Mouse (Mus musculus) frontal cortex, adult 2 months (tissue): ENCODE results near the gene Rnf115. TPM values are rescaled to one million over a fixed set of nuclear protein-coding genes. Genes with fewer than 3 reads are reported as not detected.
A peak's percentile ranks its signal among the peaks of the same experiment; 100 is the strongest.
"Not testable (repeated sequence)": the region's sequence is repeated elsewhere in the genome, so short reads cannot be mapped to it uniquely, and the experiment has no call there.

ENCODE experiments used
- DNase-seq, 2 experiments: peaks; one replicate each; pipeline ENCODE4 v3.0.0; 2022; ENCODE audit warnings: low spot score in 1 of 2; ENCODE audit errors: extremely low spot score in 1 of 2
- polyA plus RNA-seq: library from polyadenylated mRNA; depleted of rRNA; stranded (reverse); fragments of >200 nt; gene quantifications from 2 replicates; pipeline ENCODE4 v1.2.3, GENCODE M21; 2012; rRNA removed

The Rnf115 gene
- polyA plus RNA-seq: 46.0 and 49.0 TPM in 2 replicates

DNA sequence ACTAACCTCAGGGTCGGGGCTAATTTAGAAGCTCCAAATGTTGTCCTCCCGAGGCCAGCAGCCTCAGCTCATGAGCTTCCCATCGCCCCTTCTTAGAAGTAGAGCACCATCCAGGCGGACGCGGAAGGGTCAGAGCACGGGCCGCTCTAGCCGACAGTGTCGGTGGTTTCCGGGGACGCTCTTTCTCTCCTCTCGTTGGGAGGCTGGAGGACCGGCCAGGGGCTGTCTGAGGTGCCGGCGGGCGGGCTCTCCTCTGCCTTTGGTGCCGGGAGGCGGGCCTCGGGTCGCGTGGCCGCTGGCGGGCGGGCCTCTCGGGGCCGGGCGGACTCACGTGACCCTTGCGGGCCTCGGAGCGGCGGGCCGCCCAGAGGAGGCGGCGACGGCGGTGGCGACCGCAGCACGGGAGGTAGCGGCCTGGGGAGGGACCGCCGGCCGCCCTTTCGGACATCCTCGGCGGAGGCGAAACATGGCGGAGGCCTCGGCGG lies at the start of gene Rnf115, which contains the start of gene Polr3c:
Rnf115 (plus strand) TSS at position 322 of the 485 bp plus-strand sequence.
Polr3c (minus strand) TSS at position 286 of the 485 bp plus-strand sequence.
- peak; percentile 90 to 95 for DNase-seq

DNA sequence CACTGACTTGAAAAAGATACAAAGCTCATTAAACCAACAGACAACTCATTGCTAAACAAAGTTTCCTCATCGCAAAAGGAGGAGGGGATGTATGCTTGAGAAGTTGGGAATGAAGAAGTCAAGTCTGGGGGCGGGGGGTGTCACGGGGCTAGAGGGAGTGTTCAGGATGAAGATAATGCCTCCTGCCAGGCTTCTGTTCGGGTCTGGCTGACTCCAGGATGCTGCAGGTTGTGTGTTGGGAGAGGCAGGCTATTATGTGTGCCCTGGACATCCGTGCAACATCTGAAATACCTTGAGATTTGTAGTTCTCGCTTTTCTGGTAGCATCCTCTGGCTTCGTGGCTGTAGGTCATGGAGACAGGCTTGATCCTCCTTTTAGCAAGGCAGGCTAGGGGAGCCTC lies 49.0 kb upstream of the Rnf115 start:
- DNase-seq: no peak

DNA sequence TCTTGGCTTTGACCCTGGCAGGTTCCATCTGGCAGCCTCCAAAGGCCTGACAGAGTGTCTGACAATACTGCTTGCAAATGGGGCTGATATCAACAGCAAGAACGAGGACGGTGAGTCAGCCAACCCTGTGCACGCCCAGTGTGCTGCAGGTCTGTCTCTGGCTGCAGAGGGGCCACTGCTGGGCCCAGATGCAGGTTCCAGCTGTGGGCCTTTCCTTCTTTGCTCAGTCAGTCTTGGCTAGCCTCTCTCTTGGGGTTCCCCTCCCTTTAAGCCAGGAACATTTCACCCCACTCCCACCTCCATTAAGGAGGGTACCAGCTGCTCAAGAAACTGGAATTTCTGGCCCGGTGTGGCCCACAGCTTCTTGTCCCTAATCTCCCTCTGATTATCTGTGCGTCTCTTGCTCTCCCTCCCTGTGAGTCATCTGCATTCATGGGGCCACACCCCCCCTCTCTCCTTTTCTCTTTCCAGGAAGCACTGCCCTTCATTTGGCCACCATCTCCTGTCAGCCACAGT lies 48.2 kb upstream of the Rnf115 start:
- DNase-seq: no peak

DNA sequence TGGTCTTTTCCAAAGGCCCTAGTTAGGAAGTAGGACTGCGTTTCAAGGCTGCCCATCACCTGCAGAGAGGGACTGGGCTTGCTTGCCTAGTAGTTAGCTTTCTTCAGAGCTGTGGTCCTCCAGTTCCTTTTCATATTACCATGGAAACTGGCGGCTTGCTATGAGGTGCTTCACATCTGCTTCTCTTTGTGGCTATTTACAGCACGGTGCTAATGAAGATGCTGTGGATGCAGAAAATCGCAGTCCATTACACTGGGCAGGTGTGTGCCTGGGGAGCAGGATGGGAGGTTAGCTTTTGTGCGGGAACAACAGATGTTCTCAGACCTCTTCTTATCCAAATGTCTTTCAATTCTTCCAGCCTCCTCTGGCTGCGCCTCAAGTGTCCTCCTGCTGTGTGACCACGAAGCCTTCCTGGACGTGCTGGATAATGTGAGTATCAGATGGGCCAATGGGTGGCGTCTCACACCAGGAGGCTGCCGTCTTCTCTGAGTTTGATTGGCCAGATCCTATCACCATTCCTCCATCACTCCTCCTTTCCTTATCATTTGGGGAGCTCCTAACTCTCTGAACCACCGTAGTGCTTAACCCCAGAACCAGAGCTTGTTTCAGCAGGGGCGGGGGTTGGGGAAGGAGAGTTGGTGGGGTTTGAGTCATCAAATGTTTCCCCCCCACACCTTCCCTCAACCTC lies 47.1 kb upstream of the Rnf115 start:
- no peak for DNase-seq

DNA sequence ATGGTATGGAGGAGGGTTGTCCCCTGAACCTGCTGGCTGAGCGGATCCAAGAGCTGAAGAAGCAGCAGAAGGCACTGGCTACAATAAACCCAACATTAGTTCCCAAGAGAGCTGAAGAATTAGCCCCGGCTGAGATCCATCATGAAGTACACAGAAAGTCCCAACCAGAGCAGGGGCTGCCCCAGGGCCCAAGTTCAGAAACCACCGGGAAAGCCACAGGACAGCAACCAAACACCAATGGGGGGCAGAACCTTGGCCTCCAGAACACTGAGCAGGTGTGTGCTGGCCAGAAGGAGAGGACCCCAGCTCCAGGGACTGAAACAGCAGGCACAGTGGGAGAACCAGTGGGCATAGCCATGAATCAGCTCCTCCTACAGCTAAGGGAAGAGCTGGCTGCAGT lies 44.0 kb upstream of the Rnf115 start:
- DNase-seq: no peak

DNA sequence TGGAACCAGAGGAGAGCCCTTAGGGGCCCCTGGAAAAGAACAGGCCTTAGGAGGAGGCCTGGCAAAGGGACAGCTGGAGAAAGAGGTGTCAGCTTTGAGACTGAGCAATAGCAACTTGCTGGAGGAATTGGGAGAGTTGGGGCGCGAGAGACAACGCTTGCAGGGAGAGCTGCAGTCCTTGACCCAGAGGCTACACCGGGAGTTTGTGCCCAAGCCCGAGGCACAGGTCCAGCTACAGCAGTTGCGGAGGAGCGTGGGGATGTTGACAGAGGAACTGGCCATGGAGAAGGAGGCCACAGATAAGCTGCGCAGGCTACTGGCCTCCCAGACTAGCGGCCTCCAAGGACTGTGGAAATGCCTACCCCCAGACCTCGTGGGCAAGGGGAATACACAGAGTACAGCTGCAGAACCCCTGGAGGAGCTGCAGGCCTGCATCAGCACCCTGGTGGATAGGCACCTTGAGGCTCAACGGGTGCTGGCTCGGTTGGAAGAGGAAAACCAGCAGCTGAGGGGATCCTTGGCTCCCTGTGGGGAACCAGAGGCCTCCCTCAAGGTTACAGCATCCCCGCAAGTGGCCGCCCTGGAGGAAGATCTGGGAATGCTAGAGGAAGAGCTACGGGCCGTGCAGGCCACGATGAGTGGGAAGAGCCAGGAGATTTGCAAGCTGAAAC lies 43.2 kb upstream of the Rnf115 start:
- DNase-seq: no peak

DNA sequence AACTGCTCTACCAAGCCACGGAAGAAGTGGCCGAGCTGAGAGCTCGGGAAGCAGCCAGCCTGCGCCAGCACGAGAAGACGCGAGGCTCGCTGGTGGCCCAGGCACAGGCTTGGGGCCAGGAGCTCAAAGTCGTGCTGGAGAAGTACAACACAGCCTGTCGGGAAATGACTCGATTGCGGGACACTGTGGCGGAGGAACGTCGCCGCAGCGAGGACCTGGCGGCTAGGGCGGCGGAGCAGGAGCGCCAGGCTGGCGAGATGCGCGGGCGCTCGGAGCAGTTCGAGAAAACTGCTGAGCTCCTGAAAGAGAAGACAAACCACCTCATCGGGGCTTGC lies 42.7 kb upstream of the Rnf115 start:
- DNase-seq: no peak

DNA sequence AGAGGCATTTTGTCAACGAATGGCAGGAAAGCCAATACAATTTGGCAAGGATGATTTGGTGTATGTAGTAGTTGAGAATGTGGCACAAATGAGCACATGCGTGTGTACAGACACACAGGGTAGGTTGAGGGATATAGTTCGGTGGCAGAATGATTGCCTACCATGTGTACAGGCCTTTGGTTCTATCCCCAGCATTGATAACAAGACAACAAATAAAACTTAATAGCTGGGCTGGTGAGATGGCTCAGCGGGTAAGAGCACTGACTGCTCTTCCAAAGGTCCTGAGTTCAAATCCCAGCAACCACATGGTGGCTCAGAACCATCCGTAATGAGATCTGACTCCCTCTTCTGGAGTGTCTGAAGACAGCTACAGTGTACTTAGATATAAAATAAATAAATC lies 41.4 kb upstream of the Rnf115 start:
- DNase-seq: not testable (repeated sequence)

DNA sequence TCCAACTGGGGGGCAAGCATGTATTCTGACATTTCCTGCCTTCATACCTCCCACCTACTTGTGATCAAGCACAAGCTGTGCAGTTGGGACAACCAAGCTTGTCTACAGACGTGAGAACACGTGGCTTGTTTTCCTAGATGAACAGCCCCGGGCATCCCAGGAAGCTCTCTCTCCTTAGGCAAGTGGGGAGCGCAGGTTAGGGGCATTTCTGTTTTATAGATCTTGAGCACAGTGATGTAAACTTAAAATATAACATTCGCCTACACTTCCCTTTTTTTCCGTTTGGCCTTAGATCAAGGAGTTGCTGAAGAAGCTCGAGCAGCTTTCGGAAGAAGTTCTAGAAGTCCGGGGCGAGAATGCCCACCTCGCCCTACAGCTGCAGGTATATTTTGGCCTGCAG lies 38.6 kb upstream of the Rnf115 start:
- DNase-seq: no peak

DNA sequence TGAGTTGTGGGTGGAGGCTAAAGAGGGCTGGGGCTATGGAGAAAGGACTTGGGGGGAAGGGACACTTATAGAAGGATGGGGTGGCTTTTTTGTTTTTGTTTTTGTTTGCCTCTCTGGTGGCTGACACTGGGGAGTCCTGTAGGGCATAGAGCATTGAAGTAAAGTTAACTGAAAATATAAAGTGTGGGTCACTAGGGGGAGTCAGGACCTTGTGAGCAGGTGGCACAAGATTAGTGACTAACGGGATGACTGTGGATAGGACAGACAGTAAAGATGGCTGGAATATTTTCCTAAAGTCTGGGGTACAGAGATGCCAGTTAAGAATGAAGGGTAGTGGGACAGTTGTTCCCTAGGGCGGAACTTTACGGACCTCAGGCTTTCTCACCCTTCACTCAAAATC lies 37.2 kb upstream of the Rnf115 start:
- DNase-seq: no peak

DNA sequence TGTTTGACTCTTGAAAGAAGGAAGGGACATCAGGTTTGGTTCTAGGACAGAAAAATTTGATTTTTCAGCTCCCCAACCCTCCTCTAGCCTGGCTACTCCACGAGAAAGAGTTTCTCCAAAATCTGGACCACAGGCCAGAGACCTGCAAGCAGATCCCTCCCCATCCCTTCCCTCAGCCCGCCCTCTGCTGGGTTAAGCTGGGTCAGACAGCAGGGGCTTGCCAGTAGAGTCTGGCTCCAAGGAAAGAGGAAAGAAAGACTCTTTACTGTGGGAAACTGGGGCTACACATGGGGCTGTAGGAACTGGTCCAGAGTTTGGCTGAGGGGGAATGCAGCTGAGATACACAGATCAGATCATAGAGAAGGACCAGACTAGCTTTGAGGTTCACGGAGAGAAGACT lies 35.0 kb upstream of the Rnf115 start:
- DNase-seq: no peak

DNA sequence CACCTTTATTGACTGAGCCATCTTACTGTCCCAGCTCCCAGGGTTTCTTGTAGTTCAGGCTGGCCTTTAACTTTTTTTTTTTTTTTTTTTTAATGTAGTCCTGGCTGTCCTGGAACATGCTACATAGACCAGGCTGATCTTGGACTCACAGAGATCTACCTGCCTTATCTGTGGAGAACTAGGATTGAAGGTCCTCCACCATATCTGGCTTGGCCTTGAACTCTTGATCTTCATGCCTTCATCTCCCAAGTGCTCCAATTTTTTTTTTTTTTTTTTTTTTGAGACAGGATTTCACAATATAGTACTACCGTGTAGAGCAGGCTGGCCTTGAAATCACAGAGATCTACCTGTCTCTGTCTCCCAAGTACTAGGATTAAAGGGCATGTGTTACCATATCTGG lies 33.9 kb upstream of the Rnf115 start:
- DNase-seq: no peak

DNA sequence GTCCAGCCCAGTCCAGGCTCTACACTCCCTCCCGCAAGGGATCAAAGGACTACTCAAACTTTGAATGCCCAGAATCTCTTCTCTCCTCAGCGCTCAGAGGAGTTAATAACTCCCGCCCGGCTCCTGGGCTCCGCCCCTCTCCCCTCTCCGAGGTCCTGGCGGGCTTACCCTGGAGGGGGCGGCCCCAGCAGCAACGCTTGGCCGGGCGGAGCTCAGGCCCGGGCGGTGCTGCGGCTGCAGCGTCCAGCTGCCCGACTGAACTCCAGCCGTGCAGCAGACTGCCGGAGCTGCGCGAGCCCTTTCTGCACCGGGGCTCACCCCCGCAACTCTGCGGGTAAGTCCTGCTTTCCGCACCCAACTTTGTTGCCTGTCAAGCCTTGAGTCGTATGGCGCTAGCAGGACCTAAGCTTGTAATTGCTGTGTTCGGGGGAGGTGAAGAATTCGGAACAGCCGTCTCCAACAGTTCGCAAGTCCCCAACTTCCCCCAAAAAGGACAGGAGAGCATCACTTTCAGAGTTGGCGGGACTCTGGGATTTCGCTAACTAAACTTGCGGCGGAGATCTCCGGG lies 31.2 kb upstream of the Rnf115 start, which contains the start of gene Pias3:
Pias3 (plus strand) TSS at position 187 of the 568 bp plus-strand sequence.
- DNase-seq: peak in 1 of 2 experiments; percentile 53

DNA sequence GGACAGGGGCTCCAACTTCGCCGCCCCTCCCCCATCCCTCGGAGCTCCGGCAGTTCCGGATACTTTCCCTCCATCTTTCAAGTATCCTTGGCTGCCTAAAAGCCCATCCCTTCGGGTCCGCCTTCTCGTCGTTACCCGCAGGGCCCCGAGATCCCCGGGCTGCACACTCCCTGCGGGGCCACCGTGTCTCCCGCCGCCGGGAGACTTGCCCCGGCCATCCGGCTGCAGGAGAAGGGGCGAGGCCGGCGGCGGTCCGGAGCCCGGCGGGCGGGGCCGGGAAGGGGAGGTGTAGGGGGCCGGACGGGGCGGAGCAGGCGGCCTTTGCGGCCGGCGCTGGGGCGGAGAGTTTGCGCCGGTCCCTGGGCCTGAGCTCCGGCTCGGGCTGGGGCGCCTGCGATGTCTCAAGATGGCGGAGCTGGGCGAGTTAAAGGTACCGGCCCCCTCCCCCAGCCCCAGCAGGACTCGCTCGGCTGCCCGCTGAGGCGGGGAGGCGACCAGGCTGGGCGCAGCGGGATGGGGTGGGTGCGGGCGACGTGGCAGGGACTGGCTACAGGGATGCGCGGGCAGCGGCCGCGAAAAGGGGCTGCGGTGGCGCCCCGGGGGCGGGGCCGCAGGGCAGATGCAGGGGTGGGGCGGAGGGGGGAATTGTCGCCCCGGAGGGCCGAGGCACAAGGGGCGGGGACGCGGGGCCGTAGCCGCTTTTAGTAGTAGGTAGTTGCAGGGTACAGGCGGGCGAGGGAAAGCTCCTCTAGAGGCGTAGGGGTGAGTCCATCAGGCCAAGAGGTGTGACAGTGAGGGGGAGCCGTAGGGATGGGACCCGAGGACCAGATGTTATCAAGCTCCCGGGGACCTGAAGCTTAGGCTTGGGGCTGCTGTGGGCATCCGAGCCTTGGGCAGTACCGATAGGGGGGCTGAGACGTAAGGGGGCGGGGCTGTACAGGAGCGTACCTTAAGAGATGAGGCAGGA lies 30.4 kb upstream of the Rnf115 start:
- DNase-seq: peak; percentile 56 to 77

DNA sequence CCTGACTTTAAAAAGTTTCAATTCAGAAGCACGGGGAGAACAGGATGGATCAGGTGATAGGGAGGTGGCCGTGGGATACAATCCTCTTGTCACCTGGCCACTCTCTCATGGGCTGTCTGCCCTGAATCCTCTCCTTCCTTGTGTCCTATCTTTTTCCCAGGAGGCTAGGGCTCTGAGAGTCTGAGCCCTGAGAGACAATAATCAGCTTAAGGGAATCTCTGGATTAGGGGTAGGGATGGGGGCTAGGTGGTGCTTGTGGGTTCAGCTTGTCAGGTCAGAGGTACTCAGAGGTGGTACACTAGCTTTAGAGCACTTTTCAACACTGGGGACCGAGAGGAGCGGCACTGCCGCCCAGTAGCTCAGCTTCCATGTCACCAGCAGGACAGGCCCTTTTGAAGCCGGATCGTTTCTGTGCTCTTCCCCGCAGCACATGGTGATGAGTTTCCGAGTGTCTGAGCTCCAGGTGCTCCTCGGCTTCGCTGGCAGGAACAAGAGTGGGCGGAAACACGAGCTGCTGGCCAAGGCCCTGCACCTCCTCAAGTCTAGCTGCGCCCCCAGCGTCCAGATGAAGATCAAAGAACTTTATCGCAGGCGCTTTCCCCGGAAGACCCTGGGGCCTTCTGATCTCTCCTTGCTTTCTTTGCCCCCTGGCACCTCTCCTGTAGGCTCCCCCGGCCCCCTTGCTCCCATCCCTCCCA lies 28.3 kb upstream of the Rnf115 start:
- no peak for DNase-seq

DNA sequence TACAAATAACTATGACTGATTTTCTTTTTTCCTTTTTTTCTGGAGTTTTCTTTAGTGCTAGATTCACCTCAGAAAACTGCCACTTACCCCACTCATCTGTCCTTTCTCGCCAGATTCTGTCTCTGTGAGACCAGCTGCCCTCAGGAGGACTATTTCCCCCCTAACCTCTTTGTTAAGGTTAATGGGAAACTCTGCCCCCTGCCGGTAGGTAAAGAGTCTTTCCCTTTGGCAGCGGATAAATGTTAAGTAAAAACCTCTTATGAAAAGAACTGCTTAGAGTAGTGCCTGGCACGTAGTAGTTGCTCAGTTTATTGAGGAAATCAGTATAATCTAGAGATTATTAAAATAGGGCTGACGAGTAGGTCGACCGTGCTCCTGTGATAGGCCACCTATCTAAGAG lies 27.1 kb upstream of the Rnf115 start:
- no peak for DNase-seq

DNA sequence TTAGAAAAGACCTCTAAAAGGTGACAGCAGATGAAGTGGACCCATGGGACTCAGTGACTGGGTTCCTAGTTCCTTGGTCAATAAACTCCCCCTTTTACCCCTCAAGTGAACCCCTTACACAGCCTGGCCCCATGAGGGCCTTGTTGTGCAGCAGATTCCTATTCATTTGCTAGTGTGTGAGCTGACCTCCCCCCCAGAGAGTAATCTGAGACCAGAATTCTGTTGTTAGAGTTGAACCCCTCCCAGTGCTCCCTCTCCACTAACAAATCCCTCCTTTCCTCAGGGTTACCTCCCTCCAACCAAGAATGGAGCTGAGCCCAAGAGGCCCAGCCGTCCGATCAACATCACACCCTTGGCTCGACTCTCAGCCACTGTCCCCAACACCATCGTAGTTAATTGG lies 26.5 kb upstream of the Rnf115 start:
- no peak for DNase-seq

DNA sequence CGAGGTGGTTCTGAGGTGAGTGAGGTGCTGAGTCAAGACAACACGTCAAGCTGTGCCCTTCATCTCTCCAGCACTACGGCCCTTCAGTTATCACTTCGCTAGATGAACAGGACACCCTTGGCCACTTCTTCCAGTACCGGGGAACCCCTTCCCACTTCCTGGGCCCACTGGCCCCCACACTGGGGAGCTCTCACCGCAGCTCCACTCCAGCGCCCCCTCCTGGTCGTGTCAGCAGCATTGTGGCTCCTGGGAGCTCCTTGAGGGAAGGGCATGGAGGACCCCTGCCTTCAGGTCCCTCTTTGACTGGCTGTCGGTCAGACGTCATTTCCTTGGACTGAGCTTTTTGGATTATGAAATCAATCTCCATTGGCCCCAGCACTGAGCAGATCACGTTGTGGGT lies 22.7 kb upstream of the Rnf115 start:
- DNase-seq: no peak

DNA sequence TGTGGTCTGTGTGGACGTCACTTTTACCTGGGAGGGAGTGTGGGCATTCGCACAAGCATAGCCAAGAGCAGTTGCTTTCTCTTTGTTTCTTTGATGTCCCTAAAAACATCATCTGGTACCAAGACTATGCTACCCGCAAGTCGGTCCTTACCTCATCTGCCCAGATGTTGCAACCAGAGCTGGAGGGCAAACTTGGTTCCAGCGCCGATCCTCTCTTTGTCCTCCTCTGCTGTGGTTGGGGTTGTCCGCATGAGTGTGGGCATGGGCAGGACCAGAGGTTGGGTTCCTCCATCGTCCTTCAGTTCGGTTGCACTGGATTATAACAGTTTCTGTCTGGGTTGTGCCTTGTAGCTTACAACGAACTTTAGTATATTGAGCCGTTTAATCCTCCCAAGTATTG lies 21.2 kb upstream of the Rnf115 start:
- no peak for DNase-seq

DNA sequence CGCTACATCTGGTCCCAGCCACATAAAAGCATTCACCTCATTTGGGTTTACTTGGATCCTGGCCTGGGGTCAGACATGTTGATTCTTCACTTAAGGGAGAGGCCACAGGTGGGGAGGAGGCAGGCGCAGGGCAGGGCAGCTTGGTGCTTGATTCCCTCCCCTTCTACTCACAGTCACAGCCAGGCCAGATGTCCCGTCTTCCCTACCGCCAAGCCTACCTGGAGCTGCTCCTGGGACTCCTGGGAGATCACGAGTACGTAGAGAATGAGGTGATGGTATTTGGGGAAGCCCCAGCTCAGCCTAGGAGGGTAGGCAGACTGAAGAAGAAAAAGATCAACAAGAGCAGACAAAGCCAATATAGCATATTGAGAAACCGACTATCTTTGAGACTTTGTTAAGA lies 20.5 kb upstream of the Rnf115 start:
- no peak for DNase-seq
